Mouse (Mus musculus) megakaryocyte-erythroid progenitor cell, adult 5 weeks (primary cell): Measurements from ENCODE around the gene Zbtb17. TPM values are rescaled to one million over a fixed set of nuclear protein-coding genes. Genes with fewer than 3 reads are reported as not detected.

ENCODE experiments used
- polyA plus RNA-seq: library from polyadenylated mRNA; stranded (reverse); fragments of >175 nt; gene quantifications from 2 replicates; pipeline ENCODE4 v1.2.3, GENCODE M21; 2012

Zbtb17 gene
- 89.6 and 120 TPM in 2 replicates for polyA plus RNA-seq

GRCm38 (mm10) chr4:141444451-141445327, at the start of gene Zbtb17:
Gene Zbtb17 (plus strand): TSS chr4:141444654.

GRCm38 (mm10) chr4:141398545-141398944, 45.9 kb upstream of the Zbtb17 start, which contains the start of gene Clcnka:
Gene Clcnka (minus strand): TSS chr4:141398724.

GRCm38 (mm10) chr4:141415924-141416323, 28.5 kb upstream of the Zbtb17 start, which contains the start of gene Clcnkb:
Gene Clcnkb (minus strand): TSS chr4:141416014.

GRCm38 (mm10) chr4:141420192-141420829, 24.1 kb upstream of the Zbtb17 start, which contains the start of gene Hspb7:
Gene Hspb7 (plus strand): TSS chr4:141420779.

GRCm38 (mm10) chr4:141435974-141436373, 8.5 kb upstream of the Zbtb17 start, which contains the start of gene Srarp:
Gene Srarp (minus strand): TSS chr4:141436105.

Other genes with a start within 250 kb of the Zbtb17 start
- 2.6 and 3.3 TPM in 2 replicates for gene Rsg1, start 230.7 kb upstream of the Zbtb17 start, polyA plus RNA-seq
- gene Arhgef19, start 205.2 kb upstream of the Zbtb17 start, polyA plus RNA-seq, result not detected in 2 replicates
- 1.7 and 2.5 TPM in 2 replicates for gene Epha2, start 143.4 kb upstream of the Zbtb17 start, polyA plus RNA-seq
- not detected in 2 replicates for gene Fam131c, start 76.4 kb upstream of the Zbtb17 start, polyA plus RNA-seq
- gene Clcnka, start 45.9 kb upstream of the Zbtb17 start, polyA plus RNA-seq, result not detected in 2 replicates
- not detected in 2 replicates for gene Clcnkb, start 28.6 kb upstream of the Zbtb17 start, polyA plus RNA-seq
- gene Hspb7, start 23.9 kb upstream of the Zbtb17 start, polyA plus RNA-seq, result 0.03 and 0.04 TPM in 2 replicates
- not detected in 2 replicates for gene Srarp, start 8.5 kb upstream of the Zbtb17 start, polyA plus RNA-seq
- gene Spen, start 93.9 kb downstream of the Zbtb17 start, polyA plus RNA-seq, result 208 and 247 TPM in 2 replicates
- gene Fblim1, start 161.4 kb downstream of the Zbtb17 start, polyA plus RNA-seq, result 0.13 and 0.33 TPM in 2 replicates
- 1.8 TPM in 2 replicates for gene Tmem82, start 174.0 kb downstream of the Zbtb17 start, polyA plus RNA-seq
- 0.03 TPM in 1 of 2 replicates, not detected in the other for gene Slc25a34, start 179.2 kb downstream of the Zbtb17 start, polyA plus RNA-seq
- gene Plekhm2, start 220.2 kb downstream of the Zbtb17 start, polyA plus RNA-seq, result 42.1 and 42.7 TPM in 2 replicates
- gene Rsc1a1, start 240.9 kb downstream of the Zbtb17 start, polyA plus RNA-seq, result 2.7 and 2.8 TPM in 2 replicates